Mouse (Mus musculus) regulatory T cell (primary cell): ENCODE results near the gene Unc80.

ENCODE experiments used
- in situ Hi-C: fragments of 300-600 bp; cut with MboI, MseI; formaldehyde crosslinking; loops from one replicate; pipeline ENCODE4 v1.15.1; 2025; ENCODE audit warnings: high pct_unique_total_duplicates

The Unc80 gene

DNA sequence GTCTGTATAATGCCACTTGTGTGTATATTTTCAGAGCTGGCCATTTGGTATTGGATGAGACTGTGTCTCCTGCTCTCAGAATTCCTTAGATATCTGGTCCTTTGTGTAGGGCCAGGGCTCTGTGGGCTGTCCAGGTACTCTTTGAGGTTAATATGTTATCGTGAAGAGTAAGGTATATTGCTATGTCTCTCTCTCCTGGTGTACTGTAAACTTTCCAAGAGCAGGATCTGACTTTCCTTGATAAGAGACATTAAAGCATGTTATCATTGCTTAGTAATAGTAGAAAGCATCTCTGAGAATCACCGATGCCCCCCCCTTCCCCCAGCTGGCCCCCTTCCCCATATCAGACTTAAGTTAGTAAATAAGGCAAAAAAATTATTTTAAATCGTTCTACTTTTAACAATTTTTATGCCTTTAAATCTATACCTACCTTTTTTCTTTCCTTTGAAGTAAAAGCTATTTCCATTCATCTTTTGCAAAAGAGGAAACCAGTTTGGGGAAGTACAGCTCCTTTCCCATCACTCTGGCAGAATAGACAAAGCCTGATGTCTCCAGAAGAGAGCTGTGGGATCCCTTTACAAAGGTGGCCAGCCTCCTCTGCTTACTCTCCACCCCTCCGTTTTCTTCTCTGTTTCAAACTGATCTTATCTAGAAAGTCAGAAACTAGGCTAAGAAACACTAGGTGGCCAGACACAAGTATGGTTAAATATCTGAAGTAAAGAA is 234.6 kb downstream of the Unc80 start:
- in situ Hi-C loops, result loop anchor here (5.0 kb wide), 1 partner anchor 125 kb away; no protein-coding TSS in a partner anchor

GRCm38 (mm10) chr1:66704523-66704922 is 236.4 kb downstream of the Unc80 start:
- in situ Hi-C loops, result loop anchor here (5.0 kb wide), 1 partner anchor 123 kb away; no protein-coding TSS in a partner anchor

GRCm38 (mm10) chr1:66712859-66713258 is 244.7 kb downstream of the Unc80 start:
- in situ Hi-C loops, result no loop called here

- in situ Hi-C loops, result no loop called here
Measured at GRCm38 (mm10) chr1:66730581-66730980, 262.4 kb downstream of the Unc80 start.
